Mouse (Mus musculus) cerebellum, postnatal 36 days (tissue): Measurements from ENCODE around the gene 1700057G04Rik.
"Not testable (repeated sequence)": the region's sequence is repeated elsewhere in the genome, so short reads cannot be mapped to it uniquely, and the experiment has no call there.

Experiments
- DNase-seq, 2 experiments: peaks; one replicate each; pipeline ENCODE4 v3.0.0; 2021 to 2022; ENCODE audit warnings: mixed read lengths in 2 of 2

The 1700057G04Rik gene

GRCm38 (mm10) chr9:92305620-92306220 lies 3.5 kb upstream of the 1700057G04Rik start:
- DNase-seq: no peak

GRCm38 (mm10) chr9:92316791-92317190 lies 7.6 kb downstream of the 1700057G04Rik start:
- no peak for DNase-seq

GRCm38 (mm10) chr9:92325936-92326335 lies 16.8 kb downstream of the 1700057G04Rik start:
- not testable (repeated sequence) for DNase-seq

- DNase-seq: no peak
Observed at GRCm38 (mm10) chr9:92326813-92327212, 17.6 kb downstream of the 1700057G04Rik start.

- DNase-seq: no peak
Observed at GRCm38 (mm10) chr9:92331383-92331782, 22.2 kb downstream of the 1700057G04Rik start.

- no peak for DNase-seq
Observed at GRCm38 (mm10) chr9:92334845-92335244, 25.7 kb downstream of the 1700057G04Rik start.

- no peak for DNase-seq
Observed at GRCm38 (mm10) chr9:92335277-92335818, 26.2 kb downstream of the 1700057G04Rik start.

GRCm38 (mm10) chr9:92337063-92337462 lies 27.9 kb downstream of the 1700057G04Rik start:
- DNase-seq: no peak

GRCm38 (mm10) chr9:92337661-92338060 lies 28.5 kb downstream of the 1700057G04Rik start:
- no peak for DNase-seq

GRCm38 (mm10) chr9:92338954-92339353 lies 29.8 kb downstream of the 1700057G04Rik start:
- no peak for DNase-seq

- no peak for DNase-seq
Observed at GRCm38 (mm10) chr9:92351924-92352323, 42.7 kb downstream of the 1700057G04Rik start.

GRCm38 (mm10) chr9:92353306-92353705 lies 44.1 kb downstream of the 1700057G04Rik start:
- no peak for DNase-seq

GRCm38 (mm10) chr9:92360691-92361310 lies 51.6 kb downstream of the 1700057G04Rik start:
- DNase-seq: no peak

GRCm38 (mm10) chr9:92363478-92363877 lies 54.3 kb downstream of the 1700057G04Rik start:
- DNase-seq: no peak

- DNase-seq: no peak
Observed at GRCm38 (mm10) chr9:92368920-92369319, 59.7 kb downstream of the 1700057G04Rik start.

- no peak for DNase-seq
Observed at GRCm38 (mm10) chr9:92373896-92374295, 64.7 kb downstream of the 1700057G04Rik start.

GRCm38 (mm10) chr9:92374705-92375199 lies 65.6 kb downstream of the 1700057G04Rik start:
- no peak for DNase-seq

- DNase-seq: no peak
Observed at GRCm38 (mm10) chr9:92375378-92375777, 66.2 kb downstream of the 1700057G04Rik start.

- DNase-seq: no peak
Observed at GRCm38 (mm10) chr9:92377967-92378366, 68.8 kb downstream of the 1700057G04Rik start.

- no peak for DNase-seq
Observed at GRCm38 (mm10) chr9:92379240-92379639, 70.1 kb downstream of the 1700057G04Rik start.

GRCm38 (mm10) chr9:92383415-92383814 lies 74.2 kb downstream of the 1700057G04Rik start:
- DNase-seq: no peak

GRCm38 (mm10) chr9:92384401-92384800 lies 75.2 kb downstream of the 1700057G04Rik start:
- no peak for DNase-seq

- DNase-seq: no peak
Observed at GRCm38 (mm10) chr9:92385831-92386230, 76.7 kb downstream of the 1700057G04Rik start.

GRCm38 (mm10) chr9:92386871-92387270 lies 77.7 kb downstream of the 1700057G04Rik start:
- DNase-seq: no peak
